Mouse (Mus musculus) ES-Bruce4 (cell line): ENCODE data around the gene Med17. TPM values are rescaled to one million over a fixed set of nuclear protein-coding genes. Genes with fewer than 3 reads are reported as not detected.

Experiments used
- H3K27ac ChIP-seq: 2 replicates; pipeline ENCODE4 v1.5.1; 2012; ENCODE audit warnings: low read length, inconsistent platforms; ENCODE audit not compliant: insufficient read depth
- H3K27me3 ChIP-seq: 2 replicates; pipeline ENCODE4 v1.6.1; 2012; ENCODE audit warnings: mild to moderate bottlenecking, low read length, inconsistent platforms; ENCODE audit not compliant: control insufficient read depth, poor library complexity, insufficient read depth, severe bottlenecking
- H3K36me3 ChIP-seq: 2 replicates; pipeline ENCODE4 v1.6.1; 2012; ENCODE audit warnings: inconsistent platforms, mild to moderate bottlenecking, low read length, moderate library complexity; ENCODE audit not compliant: control insufficient read depth, poor library complexity, insufficient read depth, severe bottlenecking
- H3K4me1 ChIP-seq: one replicate; pipeline ENCODE4 v1.8.1; 2011; ENCODE audit warnings: low read length; ENCODE audit not compliant: control insufficient read depth, insufficient read depth
- H3K4me3 ChIP-seq: 2 replicates; pipeline ENCODE4 v1.5.1; 2011; ENCODE audit warnings: low read depth, mild to moderate bottlenecking, low read length
- H3K9ac ChIP-seq: 2 replicates; pipeline ENCODE4 v1.6.1; 2012; ENCODE audit warnings: low read depth, mild to moderate bottlenecking, inconsistent platforms; ENCODE audit not compliant: poor library complexity, severe bottlenecking
- H3K9me3 ChIP-seq: replicated peaks from 2 replicates; pipeline ENCODE4 v1.6.1; 2012; ENCODE audit warnings: mild to moderate bottlenecking, low read length, inconsistent platforms; ENCODE audit not compliant: control insufficient read depth, poor library complexity, insufficient read depth, severe bottlenecking
- CTCF ChIP-seq: IDR thresholded peaks from one replicate; pipeline ENCODE4 v1.8.1; 2011; ENCODE audit warnings: low read depth, low read length
- EP300 ChIP-seq: IDR thresholded peaks from 2 replicates; pipeline ENCODE4 v1.6.1; 2011; ENCODE audit warnings: low read depth, low read length; ENCODE audit not compliant: insufficient read depth
- POLR2A ChIP-seq: IDR thresholded peaks from one replicate; pipeline ENCODE4 v1.8.1; 2011; ENCODE audit warnings: low read length; ENCODE audit not compliant: insufficient read depth
- polyA plus RNA-seq: library from polyadenylated mRNA; stranded (reverse); fragments of >200 nt; gene quantifications from 2 replicates; pipeline ENCODE4 v1.2.4, GENCODE M21; 2011; ENCODE audit warnings: low read depth; ENCODE audit not compliant: missing spikeins, insufficient read depth, insufficient read length

Gene Med17
- polyA plus RNA-seq, 1 experiment, result 109 TPM

DNA sequence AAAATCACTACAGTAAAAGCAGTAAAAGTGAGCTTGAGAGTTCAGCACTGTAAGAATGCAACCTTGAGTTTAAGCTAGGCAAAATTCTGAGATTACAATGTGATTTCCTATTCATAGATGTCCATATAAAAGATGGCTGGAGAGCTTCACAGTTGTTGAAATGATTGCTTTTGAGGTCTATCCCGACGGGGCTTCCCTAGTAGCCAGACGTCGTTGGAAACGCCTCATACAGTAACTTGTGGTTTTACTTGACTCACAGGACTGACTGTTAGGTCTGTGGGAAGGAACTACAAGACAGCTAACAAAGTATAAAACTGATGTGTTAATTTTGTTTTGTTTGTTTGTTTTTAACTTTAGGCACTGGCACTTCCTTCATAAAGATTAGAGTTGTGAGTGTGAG, 33.9 kb upstream of the Med17 start:
- Histone ChIP-seq H3K4me1 (no peaks in the 10 kb centered on the region), H3K9me3 (no peaks in the 10 kb centered on the region), H3K4me3 (no peak overlapping the region), H3K9ac (no peak overlapping the region), H3K36me3 (peaks cover 77% of the 10 kb centered on the region), H3K27me3 (no peaks in the 10 kb centered on the region), H3K27ac (no peak overlapping the region)
- TF ChIP-seq CTCF (no peak), POLR2A (no peak), EP300 (no peak)

DNA sequence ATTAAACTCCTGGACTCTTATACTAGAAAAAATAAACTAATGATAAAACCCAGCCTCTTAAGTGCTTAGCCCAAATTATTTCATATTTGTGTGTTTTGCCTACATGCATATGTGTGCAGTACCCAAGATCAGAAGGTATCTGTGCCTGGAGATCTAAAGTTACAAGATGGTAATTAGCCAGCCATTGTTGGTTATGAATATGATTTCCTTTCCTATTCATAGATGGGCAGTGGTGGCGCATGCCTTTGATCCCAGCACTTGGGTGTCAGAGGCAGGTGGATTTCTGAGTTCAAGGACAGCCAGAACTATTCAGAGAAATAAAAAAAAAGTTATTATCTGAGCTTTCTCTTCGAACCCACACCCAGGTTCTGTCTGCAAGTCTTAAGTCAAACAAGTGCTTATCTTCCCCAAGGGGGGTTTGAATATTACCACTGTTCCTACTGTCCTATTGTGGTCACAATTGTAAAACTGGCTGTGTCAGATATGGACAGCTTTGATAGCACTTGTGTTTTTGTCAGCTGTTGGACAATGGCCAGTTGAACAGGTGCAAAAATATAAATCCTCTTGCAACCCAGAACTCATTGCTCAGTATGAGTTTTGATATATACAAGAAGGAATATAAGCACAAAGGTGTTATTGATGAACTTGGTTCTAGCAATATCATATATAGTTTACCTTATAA, 32.5 kb upstream of the Med17 start:
- H3K27me3 ChIP-seq, result no peaks in the 10 kb centered on the region
- no peaks in the 10 kb centered on the region for H3K4me1 ChIP-seq
- H3K9ac ChIP-seq, result no peak overlapping the region
- TF ChIP-seq CTCF (no peak), EP300 (no peak), POLR2A (no peak)
- peaks cover 88% of the 10 kb centered on the region for H3K36me3 ChIP-seq
- H3K27ac ChIP-seq, result no peak overlapping the region; the same call in 1 of the 2 replicates
- H3K9me3 ChIP-seq, result no peaks in the 10 kb centered on the region
- H3K4me3 ChIP-seq, result no peak overlapping the region

- no peak overlapping the region for H3K4me3 ChIP-seq
- H3K36me3 ChIP-seq, result peaks cover 82% of the 10 kb centered on the region
- no peaks in the 10 kb centered on the region for H3K27me3 ChIP-seq
- H3K9me3 ChIP-seq, result no peaks in the 10 kb centered on the region
- no peak overlapping the region for H3K9ac ChIP-seq
- TF ChIP-seq EP300, result no peak
- TF ChIP-seq POLR2A, result no peak
- TF ChIP-seq CTCF, result no peak
- no peak overlapping the region for H3K27ac ChIP-seq
- H3K4me1 ChIP-seq, result no peaks in the 10 kb centered on the region
Measured at GRCm38 (mm10) chr9:15310179-15310578, 30.4 kb upstream of the Med17 start.

- Histone ChIP-seq H3K4me3 (no peak overlapping the region), H3K27me3 (no peaks in the 10 kb centered on the region), H3K4me1 (no peaks in the 10 kb centered on the region), H3K36me3 (peaks cover 74% of the 10 kb centered on the region), H3K9ac (peak overlapping the region; percentile 77), H3K27ac (no peak overlapping the region), H3K9me3 (no peaks in the 10 kb centered on the region)
- no peak for TF ChIP-seq POLR2A
- TF ChIP-seq EP300, result no peak
- no peak for TF ChIP-seq CTCF
Measured at GRCm38 (mm10) chr9:15309425-15309824, 29.7 kb upstream of the Med17 start.

DNA sequence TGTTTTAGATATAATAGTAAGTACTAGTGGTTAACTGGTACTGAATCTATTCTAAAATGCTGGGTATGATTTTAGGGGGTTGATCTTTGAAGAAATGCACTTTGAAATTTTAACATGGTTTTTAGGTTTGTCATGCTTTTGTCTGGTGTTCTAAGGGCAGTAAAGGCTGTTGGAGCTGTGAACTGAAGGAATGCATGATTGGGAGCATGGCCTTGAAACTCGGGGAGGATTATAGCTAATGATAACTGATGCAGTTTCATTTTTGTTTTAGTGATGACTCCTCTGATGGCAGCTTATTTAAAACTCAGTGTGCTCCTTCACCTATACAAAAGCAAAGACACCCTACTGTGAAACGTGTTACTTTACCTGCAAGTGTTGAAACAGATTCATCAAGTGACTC, 28.5 kb upstream of the Med17 start:
- H3K27me3 ChIP-seq, result no peaks in the 10 kb centered on the region
- H3K36me3 ChIP-seq, result peaks cover 62% of the 10 kb centered on the region
- no peak overlapping the region for H3K4me3 ChIP-seq
- peak overlapping the region; percentile 77; the same call in 1 of the 2 replicates for H3K9ac ChIP-seq
- H3K27ac ChIP-seq, result 0 out of 2 replicates have a peak overlapping the region, but pooled peaks have one; percentile 56
- no peaks in the 10 kb centered on the region for H3K4me1 ChIP-seq
- H3K9me3 ChIP-seq, result no peaks in the 10 kb centered on the region
- TF ChIP-seq CTCF (no peak), EP300 (no peak), POLR2A (no peak)

GRCm38 (mm10) chr9:15307257-15307656, 27.5 kb upstream of the Med17 start:
- no peak overlapping the region for H3K27ac ChIP-seq
- TF ChIP-seq EP300 (no peak), POLR2A (no peak), CTCF (no peak)
- H3K9ac ChIP-seq, result peak overlapping the region; percentile 92

More at GRCm38 (mm10) chr9:15307257-15307656, 27.5 kb upstream of the Med17 start:
- Histone ChIP-seq H3K27me3 (no peaks in the 10 kb centered on the region), H3K4me1 (no peaks in the 10 kb centered on the region), H3K9me3 (no peaks in the 10 kb centered on the region), H3K4me3 (peak overlapping the region; percentile 84), H3K36me3 (peaks cover 53% of the 10 kb centered on the region)
